Mouse (Mus musculus) macrophage (primary cell): ENCODE data around the gene Lrmda. TPM values are rescaled to one million over a fixed set of nuclear protein-coding genes. Genes with fewer than 3 reads are reported as not detected.

Source experiments
- H3K27ac ChIP-seq: fragments of 350-480 bp; formaldehyde crosslinking; 2 replicates; pipeline ENCODE4 v1.9.0; 2021
- H3K36me3 ChIP-seq: fragments of 350-480 bp; formaldehyde crosslinking; 2 replicates; pipeline ENCODE4 v1.9.0; 2021; ENCODE audit errors: inconsistent target
- H3K4me3 ChIP-seq: fragments of 350-480 bp; formaldehyde crosslinking; 2 replicates; pipeline ENCODE4 v1.9.0; 2021; ENCODE audit errors: inconsistent target
- H3K79me2 ChIP-seq: fragments of 350-480 bp; formaldehyde crosslinking; 2 replicates; pipeline ENCODE4 v1.9.0; 2021; ENCODE audit errors: inconsistent target
- WGBS: methylation state at CpG from one replicate; pipeline ENCODE4 v1.1.7; 2026; ENCODE audit warnings: inconsistent platforms; ENCODE audit not compliant: missing documents; 5-methylcytosine and 5-hydroxymethylcytosine counted together
- polyA plus RNA-seq: library from polyadenylated mRNA; stranded (reverse); fragments of 250-400 nt; gene quantifications from 3 replicates; pipeline ENCODE4 v1.2.4, GENCODE M21; 2018; ENCODE audit warnings: inconsistent platforms

Gene Lrmda
- polyA plus RNA-seq, 1 experiment from 2014 or later = 18.1 TPM

DNA sequence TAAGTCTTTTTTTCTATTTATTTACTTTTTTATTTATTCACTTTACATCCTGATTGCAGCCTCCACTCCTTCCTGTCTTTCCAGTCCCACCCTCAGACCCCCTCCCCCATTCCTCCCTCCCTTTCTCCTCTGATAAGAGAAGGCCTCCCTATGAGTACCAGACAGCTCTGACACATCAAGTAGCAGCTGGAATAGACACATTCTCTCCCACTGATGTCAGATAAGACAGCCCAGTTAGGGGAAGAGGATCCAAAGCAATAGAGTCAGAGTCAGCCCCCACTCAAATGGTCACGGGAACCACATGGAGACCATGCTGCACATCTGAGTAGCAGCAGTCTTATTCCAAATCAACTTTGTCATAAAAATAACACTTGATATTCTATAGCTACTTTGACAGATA lies 700.5 kb downstream of the Lrmda start:
- H3K4me3 ChIP-seq = no peak overlapping the region
- WGBS = 100% methylated on average over 1 of the region's 1 CpGs
- no peaks in the 10 kb centered on the region for H3K36me3 ChIP-seq
- no peaks in the 10 kb centered on the region for H3K79me2 ChIP-seq
- no peak overlapping the region for H3K27ac ChIP-seq

- no peak overlapping the region for H3K27ac ChIP-seq
- no peaks in the 10 kb centered on the region for H3K79me2 ChIP-seq
- H3K36me3 ChIP-seq = no peaks in the 10 kb centered on the region
- no peak overlapping the region for H3K4me3 ChIP-seq
- 92% methylated on average over 5 of the region's 5 CpGs for WGBS
These were observed 702.3 kb downstream of the Lrmda start for GRCm38 (mm10) chr14:22721845-22722244.

DNA sequence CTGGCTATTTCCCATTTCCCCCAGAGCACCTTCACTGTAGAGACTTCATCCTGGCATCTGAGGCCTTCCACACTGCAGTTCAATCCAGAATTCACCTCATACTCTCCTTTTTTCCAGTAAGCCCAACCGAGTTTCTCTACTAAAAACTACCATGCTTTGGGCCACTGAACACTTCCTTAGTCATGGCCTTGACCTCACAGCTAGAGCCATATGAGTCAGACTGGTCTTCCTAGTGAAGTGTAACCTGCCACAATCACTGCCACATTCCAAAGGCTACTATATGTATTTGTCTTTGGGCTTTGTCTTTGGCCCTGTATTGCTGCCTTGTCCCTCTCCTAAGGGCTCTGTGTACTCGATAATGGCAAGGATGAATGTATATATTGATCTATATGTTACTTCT lies 708.0 kb downstream of the Lrmda start:
- Histone ChIP-seq H3K79me2 (no peaks in the 10 kb centered on the region), H3K4me3 (no peak overlapping the region), H3K27ac (0 out of 2 replicates have a peak overlapping the region, but pooled peaks have one; percentile 4), H3K36me3 (no peaks in the 10 kb centered on the region)
- 94% methylated on average over 2 of the region's 2 CpGs for WGBS

- H3K27ac ChIP-seq = no peak overlapping the region
- WGBS = 98% methylated on average over 8 of the region's 8 CpGs
- no peaks in the 10 kb centered on the region for H3K79me2 ChIP-seq
- H3K4me3 ChIP-seq = no peak overlapping the region
- H3K36me3 ChIP-seq = no peaks in the 10 kb centered on the region
These were observed 709.2 kb downstream of the Lrmda start for GRCm38 (mm10) chr14:22728611-22729223.

GRCm38 (mm10) chr14:22738603-22739002 lies 719.1 kb downstream of the Lrmda start:
- no peak overlapping the region for H3K4me3 ChIP-seq

GRCm38 (mm10) chr14:22742527-22742926 lies 723.0 kb downstream of the Lrmda start:
- Histone ChIP-seq H3K27ac (no peak overlapping the region), H3K36me3 (no peaks in the 10 kb centered on the region), H3K79me2 (no peaks in the 10 kb centered on the region), H3K4me3 (no peak overlapping the region)

More at GRCm38 (mm10) chr14:22738603-22739002, 719.1 kb downstream of the Lrmda start:
- Histone ChIP-seq H3K27ac (no peak overlapping the region), H3K79me2 (no peaks in the 10 kb centered on the region), H3K36me3 (no peaks in the 10 kb centered on the region)
- WGBS = 94% methylated on average over 10 of the region's 11 CpGs

DNA sequence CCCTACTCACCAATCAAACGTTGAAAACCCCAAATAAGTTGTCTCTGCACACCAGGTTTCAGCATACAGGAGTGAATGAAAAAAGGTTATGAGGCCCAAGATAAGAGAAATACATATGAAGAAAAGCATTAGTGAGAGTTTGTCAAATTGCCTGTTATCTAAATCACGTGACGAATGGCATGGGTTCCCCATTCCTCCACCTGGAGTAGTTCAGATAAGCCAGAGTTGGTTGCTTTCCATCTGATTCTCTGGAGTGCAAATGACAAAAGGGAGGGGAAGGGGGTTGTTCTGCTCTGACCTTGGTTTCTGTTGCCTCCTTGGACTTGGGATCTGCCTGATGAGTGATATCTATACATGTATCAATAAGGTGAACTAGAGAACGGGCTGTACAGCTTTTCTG lies 723.8 kb downstream of the Lrmda start:
- Histone ChIP-seq H3K27ac (no peak overlapping the region), H3K79me2 (no peaks in the 10 kb centered on the region), H3K36me3 (no peaks in the 10 kb centered on the region), H3K4me3 (no peak overlapping the region)
- WGBS = 81% methylated on average over 4 of the region's 4 CpGs

DNA sequence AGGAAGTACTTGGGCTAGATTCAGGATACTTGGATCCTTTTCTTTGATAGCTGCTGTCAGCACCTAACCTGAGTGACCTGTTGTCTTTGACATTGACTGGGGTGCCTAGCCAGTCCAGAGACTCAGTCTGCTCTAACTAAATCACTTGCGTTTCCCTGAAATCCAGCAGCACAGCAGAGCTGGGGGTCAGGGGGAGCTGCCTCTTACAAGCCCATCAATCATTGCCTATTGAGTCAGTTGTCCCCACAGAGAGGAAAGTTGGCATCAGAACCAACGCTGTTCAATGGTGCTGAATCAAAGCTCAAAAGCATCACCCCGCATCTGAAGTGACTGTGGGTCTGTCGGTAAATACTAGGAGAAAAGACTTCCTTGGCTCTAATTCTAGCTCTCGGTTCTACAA lies 725.2 kb downstream of the Lrmda start:
- H3K4me3 ChIP-seq = no peak overlapping the region
- H3K79me2 ChIP-seq = no peaks in the 10 kb centered on the region
- H3K36me3 ChIP-seq = no peaks in the 10 kb centered on the region
- 91% methylated on average over 5 of the region's 5 CpGs for WGBS
- H3K27ac ChIP-seq = no peak overlapping the region

GRCm38 (mm10) chr14:22745263-22745881 lies 725.9 kb downstream of the Lrmda start:
- Histone ChIP-seq H3K79me2 (no peaks in the 10 kb centered on the region), H3K4me3 (no peak overlapping the region), H3K36me3 (no peaks in the 10 kb centered on the region), H3K27ac (no peak overlapping the region)
- WGBS = 60% methylated on average over 1 of the region's 1 CpGs

DNA sequence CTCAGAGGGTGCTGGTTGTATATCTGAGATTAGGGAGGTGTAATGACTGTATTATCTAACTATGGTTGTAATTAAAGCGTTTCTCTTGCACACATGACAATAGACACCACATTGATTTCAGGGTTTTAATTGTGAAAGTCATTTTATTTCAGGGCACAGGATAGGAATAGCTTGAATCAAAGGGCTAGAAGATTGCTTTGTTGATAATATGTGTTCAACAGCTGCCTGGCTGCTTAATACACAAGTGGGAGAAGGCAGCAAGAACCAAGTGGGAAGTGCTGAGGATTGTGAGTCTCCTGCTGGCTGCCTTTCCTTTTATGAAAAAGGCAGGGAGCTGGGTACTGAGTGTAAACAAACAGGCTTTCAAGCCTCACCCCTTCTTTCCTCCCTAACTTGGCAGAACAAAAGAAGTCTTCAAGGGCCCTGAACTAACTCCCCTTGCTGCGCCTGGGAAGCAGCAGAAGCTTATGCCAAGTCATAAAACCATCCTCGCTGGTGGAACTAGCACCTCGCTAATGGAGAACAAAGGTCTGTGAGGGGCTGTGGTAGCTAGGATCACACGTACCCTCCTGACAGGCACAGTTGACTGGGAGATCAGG lies 726.5 kb downstream of the Lrmda start:
- no peaks in the 10 kb centered on the region for H3K36me3 ChIP-seq
- H3K79me2 ChIP-seq = no peaks in the 10 kb centered on the region
- no peak overlapping the region for H3K27ac ChIP-seq
- 78% methylated on average over 5 of the region's 5 CpGs for WGBS
- no peak overlapping the region for H3K4me3 ChIP-seq

GRCm38 (mm10) chr14:22747816-22748215 lies 728.3 kb downstream of the Lrmda start:
- Histone ChIP-seq H3K79me2 (no peaks in the 10 kb centered on the region), H3K4me3 (no peak overlapping the region), H3K36me3 (no peaks in the 10 kb centered on the region), H3K27ac (no peak overlapping the region)
- 95% methylated on average over 5 of the region's 5 CpGs for whole genome bisulfite sequencing

- H3K27ac ChIP-seq = no peak overlapping the region
- H3K36me3 ChIP-seq = no peaks in the 10 kb centered on the region
- H3K4me3 ChIP-seq = no peak overlapping the region
- no peaks in the 10 kb centered on the region for H3K79me2 ChIP-seq
These were observed 730.9 kb downstream of the Lrmda start for GRCm38 (mm10) chr14:22750409-22750808.

DNA sequence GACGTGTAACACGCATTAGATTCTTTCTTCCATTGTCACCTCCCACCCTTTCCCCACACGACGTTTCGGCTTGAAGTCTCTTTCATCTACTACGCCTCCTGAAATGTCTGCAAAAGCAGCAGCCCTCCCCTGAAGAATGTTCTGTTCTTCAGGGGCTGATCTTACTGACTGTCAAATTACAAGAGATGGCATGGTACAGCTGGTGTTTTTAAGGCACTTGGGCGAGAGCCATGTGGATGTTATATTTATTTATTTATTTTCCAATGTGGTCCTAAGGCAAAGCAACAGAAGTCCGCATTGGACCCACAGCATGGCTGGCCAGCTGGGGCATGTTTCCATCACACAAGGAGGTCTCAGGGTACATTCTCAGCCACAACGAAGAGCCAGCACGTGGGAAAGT lies 731.8 kb downstream of the Lrmda start:
- Histone ChIP-seq H3K4me3 (no peak overlapping the region), H3K36me3 (no peaks in the 10 kb centered on the region), H3K79me2 (no peaks in the 10 kb centered on the region), H3K27ac (no peak overlapping the region)
- WGBS = 95% methylated on average over 10 of the region's 10 CpGs

DNA sequence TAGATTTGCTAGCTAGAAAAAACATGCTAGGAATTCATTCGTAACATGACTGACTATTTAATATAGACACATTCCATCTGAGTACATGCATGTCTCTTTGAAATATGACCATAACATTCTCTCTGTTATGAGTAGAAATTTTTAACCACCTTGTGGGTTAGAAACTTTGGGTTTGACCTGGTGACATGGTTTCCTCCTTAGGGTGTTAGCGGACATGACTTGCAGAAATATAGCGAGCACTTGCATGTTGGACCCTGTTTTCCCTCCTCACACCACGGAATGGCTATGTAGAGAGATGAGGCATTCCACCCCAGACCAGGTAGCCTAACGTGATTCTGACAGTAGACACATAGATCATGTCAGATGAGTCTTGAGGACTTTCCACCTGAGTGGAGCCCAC lies 735.1 kb downstream of the Lrmda start:
- WGBS = 58% methylated on average over 5 of the region's 5 CpGs
- Histone ChIP-seq H3K4me3 (no peak overlapping the region), H3K79me2 (no peaks in the 10 kb centered on the region), H3K36me3 (no peaks in the 10 kb centered on the region), H3K27ac (no peak overlapping the region)

DNA sequence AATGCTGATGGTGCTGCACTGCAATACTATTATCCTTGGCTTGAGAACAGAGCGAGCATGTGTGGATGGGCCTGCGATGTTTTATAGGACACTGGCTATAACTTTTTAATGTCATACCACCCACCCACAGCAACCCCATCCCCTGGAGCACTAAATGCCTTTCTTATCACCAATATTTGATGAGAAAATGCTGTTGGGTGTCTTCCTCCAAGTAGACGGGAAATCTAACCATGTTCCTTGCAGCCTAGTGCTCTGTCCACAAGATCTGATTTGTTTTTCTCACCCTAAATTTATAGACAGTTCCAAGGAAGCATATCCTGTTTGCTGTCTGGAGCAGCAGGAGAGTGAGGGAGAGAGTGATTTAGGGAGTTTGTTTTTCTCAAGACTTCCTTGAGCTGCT lies 738.0 kb downstream of the Lrmda start:
- WGBS = 97% methylated on average over 3 of the region's 3 CpGs
- H3K4me3 ChIP-seq = no peak overlapping the region
- no peaks in the 10 kb centered on the region for H3K79me2 ChIP-seq
- H3K36me3 ChIP-seq = no peaks in the 10 kb centered on the region
- no peak overlapping the region for H3K27ac ChIP-seq
